Mouse (Mus musculus) heart, embryonic 11.5 days (tissue): ENCODE results near the gene Gart. TPM values are rescaled to one million over a fixed set of nuclear protein-coding genes. Genes with fewer than 3 reads are reported as not detected.

Experiments
- ATAC-seq: fragments of 200-750 bp; cut with Nextera tagmentation; replicated peaks from 2 replicates; pipeline ENCODE4 v1.8.0; 2017; ENCODE audit warnings: moderate library complexity; ENCODE audit not compliant: insufficient number of reproducible peaks, low FRiP score, low TSS enrichment
- H3K27ac ChIP-seq: fragments of 300-500 bp; sonication (generic); 2 replicates; pipeline ENCODE4 v1.5.1; 2014; ENCODE audit warnings: mild to moderate bottlenecking, low read depth, low read length
- H3K27me3 ChIP-seq: fragments of 300-500 bp; sonication (generic); 2 replicates; pipeline ENCODE4 v1.6.1; 2014; ENCODE audit warnings: mild to moderate bottlenecking, low read length, mixed read lengths; ENCODE audit not compliant: control insufficient read depth, insufficient read depth
- H3K36me3 ChIP-seq: fragments of 300-500 bp; sonication (generic); 2 replicates; pipeline ENCODE4 v1.6.1; 2014; ENCODE audit warnings: mild to moderate bottlenecking, low read length, moderate library complexity, mixed read lengths; ENCODE audit not compliant: control insufficient read depth, insufficient read depth
- H3K4me1 ChIP-seq: fragments of 300-500 bp; sonication (generic); 2 replicates; pipeline ENCODE4 v1.6.1; 2014; ENCODE audit warnings: low read length; ENCODE audit not compliant: control insufficient read depth, insufficient read depth
- H3K4me2 ChIP-seq: fragments of 300-500 bp; sonication (generic); 2 replicates; pipeline ENCODE4 v1.6.1; 2014; ENCODE audit warnings: mild to moderate bottlenecking, moderate library complexity
- H3K4me3 ChIP-seq: fragments of 300-500 bp; sonication (generic); 2 replicates; pipeline ENCODE4 v1.5.1; 2014; ENCODE audit warnings: low read depth, low read length
- H3K9ac ChIP-seq: fragments of 300-500 bp; sonication (generic); 2 replicates; pipeline ENCODE4 v1.6.1; 2014; ENCODE audit warnings: mild to moderate bottlenecking, low read depth, low read length, moderate library complexity
- H3K9me3 ChIP-seq: fragments of 300-500 bp; sonication (generic); replicated peaks from 2 replicates; pipeline ENCODE4 v1.6.1; 2016; ENCODE audit warnings: low read length; ENCODE audit not compliant: control insufficient read depth
- WGBS: fragments of 180-500 bp; shearing (Covaris S2); extraction: QIAGEN DNeasy Blood & Tissue Kit; methylation state at CpG from one replicate; pipeline ENCODE4 v1.1.7; 2014; ENCODE audit not compliant: insufficient replicate concordance; 5-methylcytosine and 5-hydroxymethylcytosine counted together
- polyA plus RNA-seq: library from polyadenylated mRNA; unstranded; fragments of >200 nt; fragmentation: Nextera tagmentation; extraction: Ambion mirVana; gene quantifications from 2 replicates; pipeline ENCODE4 v1.2.1, GENCODE M21; 2014

The Gart gene
- polyA plus RNA-seq, 1 experiment from 2014 or later: 84.5 TPM

DNA sequence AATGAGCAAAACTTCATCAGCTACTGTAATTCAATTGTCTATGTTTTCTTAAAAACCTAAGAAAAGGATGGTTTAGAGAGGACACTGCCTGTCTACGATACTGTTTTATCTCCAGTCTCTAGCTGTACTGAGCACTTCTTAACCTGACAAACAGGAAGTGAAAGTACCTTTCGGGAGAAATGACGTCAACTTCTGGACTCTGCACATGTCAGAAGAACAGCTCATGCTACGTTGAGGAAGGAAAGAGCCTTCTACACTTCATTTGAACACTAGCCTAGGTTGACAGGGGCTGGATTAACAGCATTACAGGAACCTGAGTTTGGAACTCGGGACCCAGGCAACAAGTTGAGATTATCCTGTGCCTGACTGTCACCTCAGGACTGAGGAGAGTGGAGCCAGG, 38.8 kb upstream of the Gart start:
- Histone ChIP-seq H3K9ac (no peak overlapping the region), H3K4me2 (no peak overlapping the region), H3K27me3 (no peaks in the 10 kb centered on the region), H3K4me3 (no peak overlapping the region), H3K4me1 (peaks cover 11% of the 10 kb centered on the region), H3K27ac (no peak overlapping the region), H3K9me3 (no peaks in the 10 kb centered on the region), H3K36me3 (peaks cover 5% of the 10 kb centered on the region; the same call in 1 of the 2 replicates)
- ATAC-seq: no peak
- WGBS: 77% methylated on average over 5 of the region's 5 CpGs

DNA sequence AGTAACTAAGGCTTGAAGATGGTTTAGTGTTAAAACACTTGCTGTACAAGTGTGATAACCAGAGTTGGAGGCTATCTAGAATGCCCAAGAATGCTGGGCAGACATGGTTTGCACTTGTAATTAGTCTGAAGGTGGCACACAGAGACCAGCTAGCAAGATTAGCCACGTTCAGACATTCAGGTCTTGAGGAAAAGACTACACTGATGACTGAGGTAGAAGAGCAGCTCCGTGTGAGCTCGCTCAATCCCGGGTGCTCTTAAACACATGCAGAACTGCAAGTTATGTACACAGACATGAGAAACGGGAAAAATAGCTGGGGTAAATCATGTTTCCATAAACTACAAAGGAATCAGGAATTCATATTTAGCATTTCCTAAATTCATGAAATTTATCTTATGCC, 33.9 kb upstream of the Gart start:
- H3K4me1 ChIP-seq: no peaks in the 10 kb centered on the region
- no peak overlapping the region for H3K9ac ChIP-seq
- peaks cover 29% of the 10 kb centered on the region for H3K36me3 ChIP-seq
- no peak overlapping the region for H3K4me3 ChIP-seq
- WGBS: 78% methylated on average over 5 of the region's 5 CpGs
- H3K27ac ChIP-seq: no peak overlapping the region
- ATAC-seq: no peak
- H3K27me3 ChIP-seq: no peaks in the 10 kb centered on the region
- H3K4me2 ChIP-seq: no peak overlapping the region
- H3K9me3 ChIP-seq: no peaks in the 10 kb centered on the region

DNA sequence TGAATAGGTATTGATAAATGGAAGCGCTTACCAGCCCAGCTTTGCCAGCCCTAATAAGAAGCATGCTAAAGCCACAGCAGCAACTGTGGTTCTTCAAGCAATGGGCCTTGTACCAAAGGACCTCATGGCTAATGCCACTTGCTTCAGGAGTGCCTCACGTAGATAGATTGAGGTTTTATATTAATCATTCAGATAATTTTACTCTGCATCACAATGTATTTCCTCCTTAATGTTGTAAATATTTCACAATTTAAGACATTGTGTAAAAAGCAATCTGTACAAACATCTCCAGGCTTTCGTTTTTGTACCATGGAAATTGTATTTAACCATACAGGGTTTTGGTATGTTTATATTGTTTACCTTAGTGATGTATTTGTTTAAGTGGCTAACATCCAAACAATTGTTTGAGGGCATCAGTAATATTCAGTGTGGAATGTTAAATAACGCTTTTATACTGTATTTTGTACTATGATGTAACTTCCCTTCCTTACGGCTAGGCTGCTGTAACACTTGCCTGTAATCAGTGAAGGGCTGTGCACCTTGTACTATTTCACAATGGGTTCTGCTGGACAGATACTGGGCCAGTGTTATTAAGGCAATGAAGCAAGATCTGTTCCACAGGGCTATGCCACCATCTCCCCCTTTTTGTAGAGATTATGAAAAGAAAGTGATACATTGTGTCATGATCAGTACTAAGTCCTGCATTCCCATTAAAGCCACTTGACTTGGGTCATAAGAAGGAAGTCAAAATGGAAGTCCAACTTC, 31.6 kb upstream of the Gart start:
- Histone ChIP-seq H3K9ac (no peak overlapping the region), H3K27me3 (no peaks in the 10 kb centered on the region), H3K4me2 (no peak overlapping the region), H3K27ac (no peak overlapping the region), H3K9me3 (no peaks in the 10 kb centered on the region), H3K4me3 (no peak overlapping the region), H3K4me1 (no peaks in the 10 kb centered on the region), H3K36me3 (peaks cover 30% of the 10 kb centered on the region)
- no peak for ATAC-seq
- WGBS: 88% methylated on average over 5 of the region's 5 CpGs

DNA sequence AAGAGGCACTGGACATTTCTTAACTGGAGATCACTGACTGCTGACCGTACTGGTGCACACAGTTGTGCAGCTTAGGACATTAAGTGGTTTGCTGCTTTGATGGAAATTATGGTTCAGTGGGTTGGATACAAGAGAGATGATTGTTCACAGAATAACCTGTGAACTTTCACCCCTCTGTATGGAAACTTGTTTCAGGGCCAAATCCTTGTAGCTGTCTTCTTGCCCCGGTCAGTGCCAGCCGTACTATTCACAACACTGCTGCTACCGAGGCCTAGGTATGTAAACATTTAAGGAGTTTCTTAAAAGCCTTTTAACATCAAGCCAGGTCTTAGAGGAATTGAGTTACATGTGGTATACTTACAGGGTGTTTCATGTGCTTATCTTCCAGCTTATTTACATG, 27.7 kb upstream of the Gart start:
- H3K9me3 ChIP-seq: no peaks in the 10 kb centered on the region
- H3K27ac ChIP-seq: no peak overlapping the region
- WGBS: 88% methylated on average over 4 of the region's 4 CpGs
- H3K9ac ChIP-seq: no peak overlapping the region
- no peak overlapping the region for H3K4me2 ChIP-seq
- peaks cover 35% of the 10 kb centered on the region for H3K36me3 ChIP-seq
- H3K4me1 ChIP-seq: no peaks in the 10 kb centered on the region
- no peak for ATAC-seq
- H3K27me3 ChIP-seq: no peaks in the 10 kb centered on the region
- H3K4me3 ChIP-seq: no peak overlapping the region

- Histone ChIP-seq H3K9ac (no peak overlapping the region), H3K4me3 (no peak overlapping the region), H3K27ac (no peak overlapping the region), H3K27me3 (no peaks in the 10 kb centered on the region), H3K4me1 (no peaks in the 10 kb centered on the region), H3K9me3 (no peaks in the 10 kb centered on the region), H3K4me2 (no peak overlapping the region), H3K36me3 (peaks cover 58% of the 10 kb centered on the region)
- no peak for ATAC-seq
- 97% methylated on average over 3 of the region's 3 CpGs for WGBS
Observed at GRCm38 (mm10) chr16:91663795-91664194, 17.0 kb upstream of the Gart start.

- no peak overlapping the region for H3K4me2 ChIP-seq
- H3K4me3 ChIP-seq: no peak overlapping the region
- peaks cover 71% of the 10 kb centered on the region for H3K36me3 ChIP-seq
- H3K9me3 ChIP-seq: no peaks in the 10 kb centered on the region
- no peak for ATAC-seq
- WGBS: 94% methylated on average over 16 of the region's 16 CpGs
- no peaks in the 10 kb centered on the region for H3K27me3 ChIP-seq
- H3K27ac ChIP-seq: no peak overlapping the region
- no peak overlapping the region for H3K9ac ChIP-seq
- H3K4me1 ChIP-seq: no peaks in the 10 kb centered on the region
Observed at GRCm38 (mm10) chr16:91662336-91662735, 15.6 kb upstream of the Gart start.

GRCm38 (mm10) chr16:91661397-91661796, 14.6 kb upstream of the Gart start:
- Histone ChIP-seq H3K36me3 (peaks cover 75% of the 10 kb centered on the region), H3K9me3 (no peaks in the 10 kb centered on the region), H3K9ac (no peak overlapping the region), H3K4me1 (no peaks in the 10 kb centered on the region), H3K4me3 (no peak overlapping the region), H3K27ac (no peak overlapping the region), H3K27me3 (no peaks in the 10 kb centered on the region), H3K4me2 (no peak overlapping the region)
- ATAC-seq: no peak
- 80% methylated on average over 1 of the region's 1 CpGs for WGBS

DNA sequence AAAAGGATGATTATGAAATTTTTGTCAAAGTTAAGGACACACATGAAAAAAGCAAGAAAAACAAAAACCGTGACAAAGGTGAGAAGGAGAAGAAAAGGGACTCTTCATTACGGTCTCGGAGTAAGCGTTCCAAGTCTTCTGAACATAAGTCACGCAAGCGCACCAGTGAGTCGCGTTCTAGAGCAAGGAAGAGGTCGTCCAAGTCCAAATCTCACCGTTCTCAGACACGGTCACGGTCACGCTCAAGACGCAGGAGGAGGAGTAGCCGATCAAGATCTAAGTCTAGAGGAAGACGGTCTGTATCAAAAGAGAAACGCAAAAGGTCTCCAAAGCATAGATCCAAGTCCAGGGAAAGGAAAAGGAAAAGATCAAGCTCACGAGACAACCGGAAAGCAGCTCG, 13.0 kb upstream of the Gart start:
- Histone ChIP-seq H3K36me3 (peaks cover 77% of the 10 kb centered on the region), H3K4me2 (no peak overlapping the region), H3K4me3 (no peak overlapping the region), H3K9me3 (no peaks in the 10 kb centered on the region), H3K4me1 (no peaks in the 10 kb centered on the region), H3K27ac (no peak overlapping the region), H3K9ac (no peak overlapping the region), H3K27me3 (no peaks in the 10 kb centered on the region)
- WGBS: 96% methylated on average over 20 of the region's 20 CpGs
- no peak for ATAC-seq

DNA sequence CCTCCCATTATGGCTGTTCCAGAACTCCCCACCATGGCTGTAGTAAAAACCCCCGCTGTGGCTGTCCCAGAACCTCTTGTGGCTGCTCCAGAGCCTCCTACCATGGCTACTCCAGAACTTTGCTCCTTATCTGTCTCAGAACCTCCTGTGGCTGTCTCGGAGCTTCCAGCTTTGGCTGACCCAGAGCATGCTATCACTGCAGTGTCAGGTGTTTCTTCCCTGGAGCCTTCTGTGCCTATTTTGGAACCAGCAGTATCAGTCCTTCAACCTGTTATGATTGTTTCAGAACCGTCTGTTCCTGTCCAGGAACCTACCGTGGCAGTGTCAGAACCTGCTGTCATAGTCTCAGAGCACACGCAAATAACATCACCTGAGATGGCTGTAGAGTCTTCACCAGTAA, 11.7 kb upstream of the Gart start:
- no peak overlapping the region for H3K9ac ChIP-seq
- 84% methylated on average over 5 of the region's 5 CpGs for WGBS
- H3K9me3 ChIP-seq: no peaks in the 10 kb centered on the region
- H3K36me3 ChIP-seq: peaks cover 74% of the 10 kb centered on the region
- no peaks in the 10 kb centered on the region for H3K27me3 ChIP-seq
- ATAC-seq: no peak
- H3K4me2 ChIP-seq: no peak overlapping the region
- no peaks in the 10 kb centered on the region for H3K4me1 ChIP-seq
- H3K27ac ChIP-seq: no peak overlapping the region
- no peak overlapping the region for H3K4me3 ChIP-seq
